ENCODE assay signal across 8 mouse cellular contexts in the genomic region with DNA sequence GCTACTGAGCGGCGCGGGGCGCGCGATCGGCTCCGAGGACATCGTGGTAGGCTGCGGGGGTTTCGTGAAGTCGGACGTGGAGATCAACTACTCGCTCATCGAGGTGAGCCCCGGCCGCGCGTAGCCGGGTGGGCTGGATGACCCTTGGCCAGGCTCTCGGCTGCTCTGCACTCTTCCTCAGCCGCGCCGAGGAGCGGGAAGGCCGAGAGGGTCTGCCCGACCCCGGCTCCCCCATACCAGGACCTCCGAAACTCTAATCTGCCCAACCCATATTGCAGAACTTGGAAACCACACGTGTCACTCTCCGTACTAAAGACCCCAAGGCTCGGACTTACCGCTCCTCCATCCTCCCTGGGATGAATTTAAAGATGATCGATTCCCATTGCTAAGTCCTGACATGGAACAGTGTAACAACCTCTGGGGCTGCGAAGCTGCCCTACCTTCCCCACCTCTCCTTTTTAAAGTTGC. TPM values are rescaled to one million over a fixed set of nuclear protein-coding genes. Genes with fewer than 3 reads are reported as not detected.
A peak's percentile ranks its signal among the peaks of the same experiment; 100 is the strongest.
DNase-seq lines count a peak whose midpoint lies in the region; ATAC-seq and TF ChIP-seq lines count a peak whose summit lies in the region.

No protein-coding gene starts in this region.

- H3K4me1 ChIP-seq in spleen, adult 2 months (ENCODE audit: control insufficient read depth, insufficient read depth, insufficient read length): peaks cover 8% of the 10 kb centered on the region; the same call in 1 of the 2 replicates
- H3K4me1 ChIP-seq in liver, embryonic 11.5 days (replicated peaks; ENCODE audit: control insufficient read depth, insufficient read depth, low read length): peaks cover 29% of the 10 kb centered on the region

- no peak for DNase-seq in cerebellum, postnatal 10 days
- DNase-seq in spleen, adult 2 months (ENCODE audit: low read depth in 1 of 2, low spot score in 2 of 2): no peak
- DNase-seq in spleen, adult 18-20 months: no peak
- DNase-seq in liver, embryonic 11.5 days (ENCODE audit: low spot score): no peak
- no peak for DNase-seq in embryo, embryonic 10.5 days (ENCODE audit: low spot score)
- DNase-seq in B cell, adult 2 months: no peak
- no peak for DNase-seq in adrenal gland, adult 2 months

- H3K4me2 ChIP-seq in liver, embryonic 11.5 days: peak overlapping the region; percentile 82

- 0 out of 2 replicates have a peak, but pooled peaks have one; percentile 43 for ATAC-seq in cerebellum, adult (ENCODE audit: insufficient number of reproducible peaks, low FRiP score, low TSS enrichment)
- ATAC-seq in liver, embryonic 11.5 days (replicated peaks; ENCODE audit: low FRiP score): peak; percentile 10; the same call in 1 of the 2 replicates

- H3K27ac ChIP-seq in spleen, adult 2 months (ENCODE audit: insufficient read depth, low read length): no peak overlapping the region; the same call in 1 of the 2 replicates
- H3K27ac ChIP-seq in liver, embryonic 11.5 days (ENCODE audit: low read depth, low read length): peak overlapping the region; percentile 61

- H3K27me3 ChIP-seq in spleen, adult 2 months (ENCODE audit: control insufficient read depth, insufficient read depth, low read length): no peaks in the 10 kb centered on the region
- no peaks in the 10 kb centered on the region for H3K27me3 ChIP-seq in liver, embryonic 11.5 days (replicated peaks; ENCODE audit: control insufficient read depth, insufficient read depth, low read length)

- peak overlapping the region; percentile 87 for H3K9ac ChIP-seq in liver, embryonic 11.5 days (ENCODE audit: low read depth, low read length)

- no peak for TF ChIP-seq CTCF in spleen, adult 2 months (IDR thresholded peaks at IDR 0.05; ENCODE audit: extremely low read depth, insufficient read depth, insufficient read length, insufficient replicate concordance)

- H3K4me3 ChIP-seq in spleen, adult 2 months (ENCODE audit: extremely low read depth, insufficient read depth, insufficient read length): peak overlapping the region; percentile 97
- peak overlapping the region; percentile 97 for H3K4me3 ChIP-seq in liver, embryonic 11.5 days (ENCODE audit: low read depth, low read length)

- no peak for TF ChIP-seq POLR2A in spleen, adult 2 months (IDR thresholded peaks at IDR 0.05; ENCODE audit: low read depth, low read length)

- H3K36me3 ChIP-seq in spleen, adult 2 months (ENCODE audit: control insufficient read depth, insufficient read depth, low read length): 0 out of 2 replicates have a peak, but pooled peaks cover 3% of the 10 kb centered on the region
- H3K36me3 ChIP-seq in liver, embryonic 11.5 days (ENCODE audit: control insufficient read depth, insufficient read depth, low read length): peaks cover 11% of the 10 kb centered on the region

- under 1% methylated on average over 35 of the region's 35 CpGs for WGBS in spleen, adult 2 months
- WGBS in liver, embryonic 11.5 days: 0% methylated on average over 35 of the region's 35 CpGs

- H3K9me3 ChIP-seq in liver, embryonic 11.5 days (ENCODE audit: control insufficient read depth, low read length): no peaks in the 10 kb centered on the region

RNA-seq across cellular contexts. Expression of a gene that starts 0.4 kb away (rescaled TPM):
- 21.1 and 22.5 TPM in 2 replicates for polyA plus RNA-seq in spleen, adult 2 months (2012; rRNA removed)
- 45.5 and 47.6 TPM in 2 replicates for polyA plus RNA-seq in liver, embryonic 11.5 days (2014; fragmentation: Nextera tagmentation; extraction: Ambion mirVana)
- 10 to 100 TPM; 58.7 to 65.3 TPM for total RNA-seq in adrenal gland, adult 2 months (2021)
- 25.1 and 34.3 TPM in 2 replicates for polyA plus RNA-seq in adrenal gland, adult 2 months (2012; rRNA removed)

RNA-seq across cellular contexts. Expression of a gene that starts 3.8 kb away (rescaled TPM):
- polyA plus RNA-seq in spleen, adult 2 months (2012; rRNA removed): 0.05 and 0.08 TPM in 2 replicates
- polyA plus RNA-seq in liver, embryonic 11.5 days (2014; fragmentation: Nextera tagmentation; extraction: Ambion mirVana): 5.2 and 5.4 TPM in 2 replicates
- total RNA-seq in adrenal gland, adult 2 months (2021): under 1 TPM; 0.14 to 0.66 TPM
- polyA plus RNA-seq in adrenal gland, adult 2 months (2012; rRNA removed): 0.19 and 0.30 TPM in 2 replicates
